Mouse (Mus musculus): Measurements from ENCODE around the gene Gm5751. TPM values are rescaled to one million over a fixed set of nuclear protein-coding genes. Genes with fewer than 3 reads are reported as not detected.
"Not testable (repeated sequence)": the region's sequence is repeated elsewhere in the genome, so short reads cannot be mapped to it uniquely, and the experiment has no call there.

The Gm5751 gene
- total RNA-seq (2021): not detected

DNA sequence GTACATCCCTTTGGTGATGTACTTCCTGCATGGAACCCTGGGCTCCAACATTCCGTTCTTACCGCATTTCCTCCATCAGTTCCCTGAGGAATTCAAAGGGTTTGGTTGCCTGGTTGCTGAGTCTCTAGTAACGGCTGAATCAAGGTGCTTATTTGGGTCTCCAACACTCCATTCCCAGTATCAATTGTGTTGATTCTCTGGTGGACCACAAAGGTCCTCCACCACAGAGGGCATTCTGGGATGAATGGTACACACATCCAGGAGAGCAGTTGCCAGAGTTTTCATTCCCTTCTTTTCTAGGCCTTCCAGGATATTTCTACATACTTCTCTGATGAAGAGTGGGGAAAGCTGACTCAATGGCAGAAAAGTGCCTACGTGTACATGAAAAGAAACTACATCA, at the start of gene Gm5751:
Gm5751 (plus strand) TSS at position 301 of the 400 bp plus-strand sequence.
- DNase-seq (ENCODE audit: low spot score); intact Hi-C loops (cut with DNase I): not testable (repeated sequence)

DNA sequence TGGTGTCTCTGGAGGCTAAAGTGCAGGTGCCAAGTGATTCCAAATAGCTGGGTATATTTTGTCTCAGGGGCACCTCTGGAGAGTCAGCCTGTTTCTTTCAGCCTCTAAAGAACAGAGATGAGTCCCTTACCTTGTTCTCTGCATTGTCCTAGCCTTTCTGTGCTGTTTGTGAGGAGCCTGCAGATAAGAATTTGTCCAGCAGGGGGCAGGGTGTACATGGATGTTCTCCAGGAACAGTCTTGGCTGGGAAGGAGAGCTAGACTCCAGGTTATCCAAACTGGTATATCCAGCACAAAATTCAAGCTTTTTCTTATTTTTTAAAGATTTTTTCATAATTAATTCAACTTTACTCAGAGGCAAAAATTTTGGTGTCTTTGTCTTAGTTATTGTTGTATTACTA, 42.0 kb upstream of the Gm5751 start:
- intact Hi-C loops (cut with DNase I): no loop called here
- DNase-seq (ENCODE audit: low spot score): no peak

DNA sequence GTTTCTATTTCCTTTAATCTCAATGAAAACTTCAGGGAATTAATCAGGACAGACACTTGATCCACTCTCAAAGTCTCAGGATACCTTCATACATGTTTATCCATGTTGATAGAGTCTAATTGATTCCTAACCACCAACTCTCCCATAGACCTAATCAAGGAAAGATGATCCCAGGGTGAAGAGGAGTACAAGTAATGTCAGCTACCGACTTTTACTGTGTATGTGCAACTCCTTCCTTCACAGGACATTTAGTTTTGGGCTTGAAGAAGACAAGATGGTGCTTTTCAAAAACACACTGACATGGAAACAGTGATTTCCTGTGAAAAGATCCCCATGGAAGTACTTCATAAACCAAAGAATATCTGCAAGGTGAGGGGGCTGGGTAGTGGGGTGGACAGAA, 30.4 kb upstream of the Gm5751 start, which contains the start of gene Gm6592:
Gm6592 (plus strand) TSS at position 301 of the 400 bp plus-strand sequence.
- no peak for DNase-seq (ENCODE audit: low spot score)
- intact Hi-C loops (cut with DNase I): no loop called here

DNA sequence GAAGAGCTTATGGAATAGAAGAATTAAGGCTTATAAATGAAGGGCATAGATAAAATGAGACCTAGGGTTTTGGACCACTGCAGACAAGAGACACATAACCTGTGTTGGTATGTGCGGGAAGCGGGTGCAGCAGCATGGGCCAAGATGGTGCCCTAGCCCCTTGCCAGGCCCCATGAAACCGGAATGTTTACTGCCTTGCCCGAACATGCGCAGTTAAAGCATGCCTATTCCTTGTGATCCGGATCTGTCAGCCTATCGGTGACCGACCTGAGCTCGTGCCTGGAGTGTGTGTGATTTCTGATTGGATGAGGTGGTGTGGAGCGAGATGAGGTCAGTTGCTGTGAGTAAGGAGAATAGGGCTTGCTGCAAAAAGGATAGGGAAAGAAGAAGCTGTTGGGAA, 21.6 kb upstream of the Gm5751 start:
- DNase-seq (ENCODE audit: low spot score): no peak
- intact Hi-C loops (cut with DNase I): no loop called here

DNA sequence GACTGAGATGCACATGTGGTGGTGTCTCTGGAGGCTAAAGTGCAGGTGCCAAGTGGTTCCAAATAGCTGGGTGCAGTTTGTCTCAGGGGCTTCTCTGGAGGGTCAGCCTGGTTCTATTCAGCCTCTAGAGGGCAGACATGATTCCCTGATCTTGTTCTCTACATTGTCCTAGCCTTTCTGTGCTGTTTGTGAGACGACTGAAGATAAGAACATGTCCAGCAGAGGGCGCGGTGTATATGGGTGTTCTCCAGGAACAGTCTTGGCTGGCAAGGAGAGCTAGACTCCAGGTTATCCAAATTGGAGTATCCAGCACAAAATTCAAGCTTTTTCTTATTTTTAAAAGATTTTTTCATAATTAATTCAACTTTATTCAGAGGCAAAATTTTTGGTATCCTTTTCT, 9.7 kb upstream of the Gm5751 start:
- intact Hi-C loops (cut with DNase I): not testable (repeated sequence)

DNA sequence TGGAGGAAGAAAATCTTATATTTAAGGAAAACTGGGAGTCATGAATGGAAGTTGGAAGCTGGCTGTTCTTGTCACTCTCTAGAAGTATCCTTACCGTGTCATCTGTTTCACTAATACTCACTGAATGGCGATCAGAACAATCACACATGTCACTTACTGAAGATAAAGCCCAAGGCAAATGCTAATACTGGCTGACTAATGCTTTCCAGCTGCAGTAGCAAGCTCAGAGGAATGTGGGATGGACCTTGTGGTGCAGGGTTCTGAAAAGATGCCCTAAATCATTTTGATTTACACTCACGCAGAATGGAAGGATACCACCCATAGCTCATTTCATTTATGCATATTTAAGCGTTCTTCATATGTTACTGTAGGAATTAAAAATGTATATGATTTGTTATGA, 10.3 kb downstream of the Gm5751 start:
- intact Hi-C loops (cut with DNase I): no loop called here
- no peak for DNase-seq (ENCODE audit: low spot score)

More for the DNA sequence above, 9.7 kb upstream of the Gm5751 start:
- DNase-seq (ENCODE audit: low spot score): not testable (repeated sequence)

DNA sequence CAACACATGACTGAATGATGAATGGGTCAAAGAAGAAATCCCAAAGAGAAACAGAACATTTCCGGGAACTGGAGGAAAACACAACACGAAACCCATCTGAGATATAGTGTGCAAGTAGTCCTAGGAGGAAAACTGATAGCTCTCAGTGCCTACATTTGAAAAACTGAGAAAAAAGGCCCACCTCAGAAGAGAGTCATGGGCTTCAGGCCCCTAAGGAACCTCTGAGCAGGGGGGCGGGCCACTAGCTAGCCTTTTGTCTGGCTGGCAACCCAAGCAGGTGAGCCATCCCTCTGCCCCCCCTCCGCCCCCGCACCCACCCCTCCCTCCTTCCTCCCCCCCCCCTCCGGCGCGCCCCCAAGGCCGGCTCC, 17.9 kb downstream of the Gm5751 start:
- DNase-seq (ENCODE audit: low spot score): no peak
- intact Hi-C loops (cut with DNase I): no loop called here

DNA sequence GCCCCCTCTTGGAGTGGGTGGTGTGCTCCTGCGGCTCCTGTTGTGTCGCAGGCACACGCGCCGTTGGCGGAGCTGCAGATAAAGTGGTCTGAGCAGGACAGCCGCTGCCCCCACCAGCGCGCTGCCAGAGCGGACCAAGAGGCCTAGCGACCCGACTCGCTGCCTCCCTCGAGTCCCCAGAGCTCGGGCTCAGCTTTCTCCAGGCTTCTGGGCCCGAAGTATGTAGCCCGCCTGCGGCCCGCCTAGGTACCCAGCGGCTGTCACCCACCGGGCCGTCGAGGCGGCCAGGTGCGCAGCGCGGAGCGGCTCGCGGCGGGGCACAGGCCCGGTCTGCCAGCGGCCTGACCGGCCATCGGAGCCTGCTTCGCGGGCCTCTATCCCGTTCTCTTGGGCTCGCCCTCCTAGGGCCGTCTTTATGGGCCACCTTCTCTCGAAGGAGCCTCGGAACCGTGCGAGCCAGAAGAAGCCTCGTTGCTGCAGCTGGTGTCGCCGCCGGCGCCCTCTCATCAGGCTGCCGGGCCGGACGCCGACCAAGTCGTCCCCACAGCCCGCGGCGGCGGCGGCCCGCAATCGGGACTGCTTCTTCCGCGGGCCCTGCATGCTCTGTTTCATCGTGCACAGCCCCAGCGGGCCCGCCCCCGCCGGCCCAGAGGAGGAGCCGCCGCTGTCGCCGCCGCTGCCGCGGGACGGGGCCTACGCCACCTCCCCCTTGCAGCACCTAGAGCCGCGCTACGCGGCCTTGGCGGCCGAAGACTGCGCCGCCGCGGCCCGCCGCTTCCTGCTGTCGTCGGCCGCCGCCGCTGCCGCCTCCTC, 18.5 kb downstream of the Gm5751 start, which contains the start of gene B630019K06Rik:
B630019K06Rik (plus strand) TSS at position 40 of the 813 bp plus-strand sequence.
- DNase-seq (ENCODE audit: low spot score): peak; percentile 48
- intact Hi-C loops (cut with DNase I): no loop called here

DNA sequence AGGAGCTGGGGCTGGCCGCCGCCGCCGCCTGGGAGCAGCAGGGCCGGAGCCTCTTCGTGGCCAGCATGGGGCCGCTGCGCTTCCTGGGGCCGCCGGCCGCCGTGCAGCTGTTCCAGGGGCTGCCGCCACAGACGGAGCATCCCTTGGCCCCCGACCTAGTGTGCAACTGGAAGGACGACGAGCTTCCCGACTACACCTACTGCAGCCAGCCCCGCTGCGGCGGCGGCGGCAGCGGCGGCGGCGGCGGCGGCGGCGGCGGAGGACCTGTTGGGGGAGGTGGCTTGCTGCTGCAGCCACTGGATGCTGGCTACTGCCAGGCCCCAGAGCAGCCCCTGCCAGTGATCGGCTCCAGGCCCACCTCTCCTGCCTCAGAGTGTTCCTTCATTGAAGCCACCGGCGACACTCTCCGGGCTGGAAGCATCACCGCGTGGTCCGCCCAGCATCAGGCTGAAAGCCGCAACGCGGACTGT, 19.2 kb downstream of the Gm5751 start:
- no peak for DNase-seq (ENCODE audit: low spot score)
- intact Hi-C loops (cut with DNase I): no loop called here

DNA sequence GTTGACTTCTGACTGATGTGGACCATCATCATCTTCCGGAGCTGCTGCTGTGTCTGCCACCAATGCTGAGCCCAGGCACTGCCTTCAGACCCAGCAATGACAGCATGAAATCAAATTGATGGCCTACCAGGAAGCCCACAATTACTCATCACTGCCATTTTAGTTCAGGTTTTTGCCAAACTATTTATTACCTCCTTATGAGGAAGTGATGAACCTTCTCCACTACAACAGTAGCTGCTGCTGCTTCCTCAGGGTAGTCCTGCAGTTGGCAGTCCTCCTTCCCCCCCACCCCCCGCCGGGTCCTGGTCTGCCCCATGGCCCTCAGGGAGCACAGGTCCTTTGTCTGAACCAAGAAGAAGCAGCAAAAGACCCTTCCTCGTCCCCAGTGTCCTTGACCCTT, 26.8 kb downstream of the Gm5751 start:
- DNase-seq (ENCODE audit: low spot score): no peak
- intact Hi-C loops (cut with DNase I): no loop called here

DNA sequence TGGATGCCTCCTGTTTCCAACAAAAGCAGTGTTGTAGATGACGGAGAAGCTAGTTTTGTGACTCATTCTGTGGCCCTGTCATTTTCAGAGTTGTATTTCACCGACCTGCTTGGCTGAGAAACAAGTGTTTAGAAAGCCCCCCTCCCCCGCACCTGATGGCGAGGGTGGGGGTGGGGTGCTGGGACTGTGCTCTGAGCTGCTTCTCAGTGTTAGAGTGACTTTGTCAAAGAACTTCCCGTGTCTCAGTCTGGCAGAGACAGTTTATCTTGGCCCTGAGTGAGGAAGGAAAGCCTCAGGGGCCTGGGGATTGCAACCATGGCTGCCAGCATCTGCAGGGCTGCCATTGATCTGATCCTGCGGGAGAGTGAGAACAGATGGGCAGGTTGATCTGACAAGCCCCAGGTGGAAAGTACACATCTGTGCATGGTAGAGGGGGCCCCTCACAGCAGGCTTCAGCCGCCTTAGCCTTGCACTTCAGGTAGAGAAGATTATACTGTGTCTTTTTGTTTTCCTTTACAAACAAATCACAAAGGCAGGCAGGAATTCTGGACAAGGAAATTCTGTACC, 27.9 kb downstream of the Gm5751 start:
- intact Hi-C loops (cut with DNase I): no loop called here

DNA sequence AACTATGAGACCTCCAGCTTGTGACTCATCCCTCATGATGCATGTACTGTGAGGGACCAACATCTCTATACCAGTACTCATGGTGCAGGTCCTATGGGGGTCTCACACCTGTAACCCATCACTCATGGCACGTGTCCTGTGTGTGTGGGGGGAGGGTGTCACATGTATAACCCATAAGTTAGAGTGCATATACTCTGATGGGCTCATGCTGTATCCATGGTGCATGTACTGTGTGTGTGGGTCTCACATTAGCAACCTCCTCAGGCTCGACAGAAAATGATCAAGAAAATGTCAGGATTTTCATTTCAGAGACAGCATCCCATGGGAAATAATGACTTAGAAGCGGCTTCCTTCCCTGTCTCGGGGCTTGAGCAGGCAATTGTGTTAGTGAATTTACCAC, 47.0 kb downstream of the Gm5751 start:
- intact Hi-C loops (cut with DNase I): no loop called here
- DNase-seq (ENCODE audit: low spot score): no peak

More for the DNA sequence above, 27.9 kb downstream of the Gm5751 start:
- DNase-seq (ENCODE audit: low spot score): no peak

DNA sequence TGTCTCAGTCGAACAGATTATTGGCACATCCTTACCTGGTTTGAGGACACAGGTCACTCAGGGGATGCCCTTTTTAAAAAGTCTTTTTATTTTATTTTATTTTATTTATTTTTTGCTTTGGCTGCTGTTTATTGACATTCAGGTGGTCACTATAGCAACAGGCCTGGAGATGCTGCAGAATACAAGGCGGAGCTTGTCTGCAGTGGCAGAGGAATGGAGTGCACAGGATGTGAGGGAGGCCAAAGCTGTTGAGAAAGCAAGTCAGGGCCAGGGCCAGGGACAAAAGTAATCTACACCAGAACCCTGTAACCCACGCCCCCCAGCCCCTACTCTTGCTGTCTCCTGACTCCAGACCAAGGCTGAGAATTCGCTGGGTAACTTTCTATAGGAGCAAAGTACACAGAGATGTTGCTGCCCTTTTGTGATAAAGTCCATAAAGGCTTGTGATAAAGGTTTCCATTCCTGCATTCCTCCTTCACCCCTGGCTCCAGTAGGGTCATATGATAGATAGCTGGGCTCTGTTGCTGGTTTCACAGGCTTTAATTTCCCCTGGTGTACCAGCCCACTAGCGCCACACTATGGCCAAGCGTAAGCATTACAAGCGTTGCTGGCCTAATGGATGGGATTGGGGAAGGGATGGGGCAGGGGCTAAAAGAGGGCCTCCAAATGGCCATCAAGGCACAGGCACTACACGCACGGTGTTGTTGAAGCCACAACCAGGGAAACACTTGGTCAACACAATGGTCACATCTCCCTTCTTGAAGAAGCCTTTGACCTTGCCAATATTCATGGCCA, 48.0 kb downstream of the Gm5751 start:
- intact Hi-C loops (cut with DNase I): no loop called here
- no peak for DNase-seq (ENCODE audit: low spot score)

DNA sequence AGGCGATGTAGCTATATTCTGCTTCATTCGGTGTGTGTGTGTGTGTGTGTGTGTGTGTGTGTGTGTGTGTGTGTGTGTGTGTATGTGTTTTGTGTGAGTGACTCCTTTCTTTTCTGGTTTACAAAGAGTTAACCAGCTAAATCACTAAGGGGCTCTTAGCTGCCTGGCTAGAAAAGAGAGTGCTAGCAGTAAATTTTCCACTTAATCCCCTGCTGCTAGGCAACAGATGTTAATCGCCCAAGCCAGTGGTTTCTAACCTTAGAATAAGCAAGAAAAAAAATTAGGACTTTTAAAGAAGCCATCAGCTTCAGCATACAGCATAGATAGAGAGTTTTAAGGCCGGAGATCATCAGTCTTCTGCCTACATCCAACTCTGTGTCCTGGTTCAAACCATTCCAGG, 53.3 kb downstream of the Gm5751 start:
- DNase-seq (ENCODE audit: low spot score): no peak
- intact Hi-C loops (cut with DNase I): no loop called here

Other genes starting within 250 kb of the Gm5751 start
- gene Ssxb8, start 183.4 kb upstream of the Gm5751 start, total RNA-seq (2021): not detected
- not detected for gene Ssx9, start 125.8 kb upstream of the Gm5751 start, total RNA-seq (2021)
- not detected for gene Ssxb5, start 70.6 kb upstream of the Gm5751 start, total RNA-seq (2021)
- gene Gm6592, start 30.3 kb upstream of the Gm5751 start, total RNA-seq (2021): not detected
- gene B630019K06Rik, start 18.1 kb downstream of the Gm5751 start, total RNA-seq (2021): under 1 TPM; 0.81 to 0.83 TPM
- not detected for gene Fthl17b, start 88.7 kb downstream of the Gm5751 start, total RNA-seq (2021)
- gene Fthl17c, start 102.3 kb downstream of the Gm5751 start, total RNA-seq (2021): not detected
- gene Fthl17d, start 112.5 kb downstream of the Gm5751 start, total RNA-seq (2021): not detected
- gene Fthl17e, start 159.2 kb downstream of the Gm5751 start, total RNA-seq (2021): not detected
- not detected for gene Fthl17f, start 188.8 kb downstream of the Gm5751 start, total RNA-seq (2021)
- not detected for gene 4930402K13Rik, start 230.3 kb downstream of the Gm5751 start, total RNA-seq (2021)

Data from heart, postnatal 25 days (tissue).